Mouse (Mus musculus): ENCODE results near the gene Camp. TPM values are rescaled to one million over a fixed set of nuclear protein-coding genes. Genes with fewer than 3 reads are reported as not detected.

Gene Camp
- 1.0 and 1.2 TPM in 2 replicates for polyA plus RNA-seq (2015; fragmentation: Nextera tagmentation; extraction: Ambion mirVana)

- peak; percentile 74 for ATAC-seq (ENCODE audit: borderline replicate concordance, extremely low read depth, low FRiP score, low TSS enrichment)
- H3K27ac ChIP-seq: no peak within 1 kb of the TSS
Measured at GRCm38 (mm10) chr9:109849312-109849758, at the start of gene Camp. TSS of gene Camp (minus strand) at chr9:109849617.

GRCm38 (mm10) chr9:109898027-109898426, 48.6 kb upstream of the Camp start:
- Histone ChIP-seq H3K9me3 (no peaks in the 10 kb centered on the region), H3K36me3 (peaks cover 12% of the 10 kb centered on the region), H3K4me1 (peaks cover 18% of the 10 kb centered on the region), H3K27ac (no peak overlapping the region), H3K27me3 (no peaks in the 10 kb centered on the region), H3K4me2 (no peak overlapping the region), H3K9ac (no peak overlapping the region), H3K4me3 (no peak overlapping the region)
- ATAC-seq (ENCODE audit: borderline replicate concordance, extremely low read depth, low FRiP score, low TSS enrichment): no peak
- 14% methylated on average over 2 of the region's 2 CpGs for WGBS

More at GRCm38 (mm10) chr9:109849312-109849758, at the start of gene Camp:
- H3K36me3 ChIP-seq: no peaks in the 10 kb centered on the region
- no peaks in the 10 kb centered on the region for H3K9me3 ChIP-seq
- H3K4me3 ChIP-seq: no peak within 1 kb of the TSS
- H3K4me1 ChIP-seq: 0 out of 2 replicates have a peak, but pooled peaks cover 9% of the 10 kb centered on the region
- H3K9ac ChIP-seq: no peak within 1 kb of the TSS
- no peak within 1 kb of the TSS for H3K4me2 ChIP-seq
- no peaks in the 10 kb centered on the region for H3K27me3 ChIP-seq
- 26% methylated on average over 6 of the region's 6 CpGs for WGBS

GRCm38 (mm10) chr9:109896253-109897150, 47.1 kb upstream of the Camp start:
- Histone ChIP-seq H3K4me1 (peaks cover 18% of the 10 kb centered on the region), H3K36me3 (peaks cover 27% of the 10 kb centered on the region), H3K27ac (no peak overlapping the region), H3K4me2 (no peak overlapping the region), H3K27me3 (no peaks in the 10 kb centered on the region), H3K9ac (no peak overlapping the region), H3K4me3 (no peak overlapping the region), H3K9me3 (no peaks in the 10 kb centered on the region)
- ATAC-seq (ENCODE audit: borderline replicate concordance, extremely low read depth, low FRiP score, low TSS enrichment): no peak
- 76% methylated on average over 8 of the region's 8 CpGs for WGBS

GRCm38 (mm10) chr9:109895593-109895992, 46.2 kb upstream of the Camp start:
- ATAC-seq (ENCODE audit: borderline replicate concordance, extremely low read depth, low FRiP score, low TSS enrichment): no peak
- Histone ChIP-seq H3K4me2 (no peak overlapping the region), H3K36me3 (peaks cover 36% of the 10 kb centered on the region), H3K27me3 (no peaks in the 10 kb centered on the region), H3K9me3 (no peaks in the 10 kb centered on the region), H3K9ac (no peak overlapping the region), H3K4me1 (peaks cover 18% of the 10 kb centered on the region), H3K4me3 (no peak overlapping the region), H3K27ac (no peak overlapping the region)
- 63% methylated on average over 6 of the region's 6 CpGs for WGBS

- Histone ChIP-seq H3K4me3 (no peak overlapping the region), H3K4me2 (no peak overlapping the region), H3K27ac (peak overlapping the region; percentile 61), H3K36me3 (peaks cover 46% of the 10 kb centered on the region), H3K9ac (no peak overlapping the region), H3K4me1 (peaks cover 15% of the 10 kb centered on the region), H3K27me3 (no peaks in the 10 kb centered on the region), H3K9me3 (no peaks in the 10 kb centered on the region)
- WGBS: 21% methylated on average over 6 of the region's 6 CpGs
- ATAC-seq (ENCODE audit: borderline replicate concordance, extremely low read depth, low FRiP score, low TSS enrichment): peak; percentile 74
Measured at GRCm38 (mm10) chr9:109894413-109895090, 45.1 kb upstream of the Camp start.

- H3K4me3 ChIP-seq: no peak overlapping the region
- ATAC-seq (ENCODE audit: borderline replicate concordance, extremely low read depth, low FRiP score, low TSS enrichment): no peak
- H3K36me3 ChIP-seq: peaks cover 64% of the 10 kb centered on the region
- no peaks in the 10 kb centered on the region for H3K27me3 ChIP-seq
- no peak overlapping the region for H3K27ac ChIP-seq
- peaks cover 6% of the 10 kb centered on the region for H3K4me1 ChIP-seq
- H3K4me2 ChIP-seq: no peak overlapping the region
- no peaks in the 10 kb centered on the region for H3K9me3 ChIP-seq
- no peak overlapping the region for H3K9ac ChIP-seq
- 59% methylated on average over 5 of the region's 5 CpGs for WGBS
Measured at GRCm38 (mm10) chr9:109892651-109893250, 43.3 kb upstream of the Camp start.

- 83% methylated on average over 8 of the region's 8 CpGs for WGBS
- Histone ChIP-seq H3K27me3 (no peaks in the 10 kb centered on the region), H3K36me3 (peaks cover 77% of the 10 kb centered on the region)
Measured at GRCm38 (mm10) chr9:109891501-109891900, 42.1 kb upstream of the Camp start.

GRCm38 (mm10) chr9:109887321-109887720, 37.9 kb upstream of the Camp start:
- Histone ChIP-seq H3K4me2 (no peak overlapping the region), H3K9ac (no peak overlapping the region), H3K4me1 (no peaks in the 10 kb centered on the region), H3K27ac (no peak overlapping the region), H3K36me3 (peaks cover 99% of the 10 kb centered on the region), H3K27me3 (no peaks in the 10 kb centered on the region), H3K4me3 (no peak overlapping the region), H3K9me3 (no peaks in the 10 kb centered on the region)
- ATAC-seq (ENCODE audit: borderline replicate concordance, extremely low read depth, low FRiP score, low TSS enrichment): no peak
- WGBS: 88% methylated on average over 5 of the region's 5 CpGs

More at GRCm38 (mm10) chr9:109891501-109891900, 42.1 kb upstream of the Camp start:
- peaks cover 6% of the 10 kb centered on the region for H3K4me1 ChIP-seq
- no peaks in the 10 kb centered on the region for H3K9me3 ChIP-seq
- H3K9ac ChIP-seq: no peak overlapping the region
- no peak overlapping the region for H3K4me3 ChIP-seq
- H3K27ac ChIP-seq: no peak overlapping the region
- H3K4me2 ChIP-seq: no peak overlapping the region
- no peak for ATAC-seq (ENCODE audit: borderline replicate concordance, extremely low read depth, low FRiP score, low TSS enrichment)

GRCm38 (mm10) chr9:109886259-109886658, 36.8 kb upstream of the Camp start:
- H3K9me3 ChIP-seq: no peaks in the 10 kb centered on the region
- peaks cover 99% of the 10 kb centered on the region for H3K36me3 ChIP-seq
- H3K27ac ChIP-seq: no peak overlapping the region
- no peaks in the 10 kb centered on the region for H3K4me1 ChIP-seq
- H3K4me3 ChIP-seq: no peak overlapping the region
- H3K4me2 ChIP-seq: no peak overlapping the region
- no peak overlapping the region for H3K9ac ChIP-seq
- WGBS: 63% methylated on average over 4 of the region's 4 CpGs
- no peak for ATAC-seq (ENCODE audit: borderline replicate concordance, extremely low read depth, low FRiP score, low TSS enrichment)
- H3K27me3 ChIP-seq: no peaks in the 10 kb centered on the region

GRCm38 (mm10) chr9:109879305-109879704, 29.9 kb upstream of the Camp start:
- H3K36me3 ChIP-seq: peaks cover 66% of the 10 kb centered on the region
- H3K9me3 ChIP-seq: no peaks in the 10 kb centered on the region
- H3K27ac ChIP-seq: no peak overlapping the region
- H3K4me2 ChIP-seq: no peak overlapping the region
- H3K4me3 ChIP-seq: no peak overlapping the region
- H3K9ac ChIP-seq: no peak overlapping the region
- WGBS: 97% methylated on average over 1 of the region's 1 CpGs
- H3K27me3 ChIP-seq: no peaks in the 10 kb centered on the region
- H3K4me1 ChIP-seq: peaks cover 10% of the 10 kb centered on the region
- no peak for ATAC-seq (ENCODE audit: borderline replicate concordance, extremely low read depth, low FRiP score, low TSS enrichment)

- H3K4me2 ChIP-seq: peak overlapping the region; percentile 60
- H3K36me3 ChIP-seq: peaks cover 50% of the 10 kb centered on the region
- no peaks in the 10 kb centered on the region for H3K27me3 ChIP-seq
- no peaks in the 10 kb centered on the region for H3K9me3 ChIP-seq
- H3K4me1 ChIP-seq: peaks cover 10% of the 10 kb centered on the region
- 60% methylated on average over 5 of the region's 5 CpGs for WGBS
- no peak for ATAC-seq (ENCODE audit: borderline replicate concordance, extremely low read depth, low FRiP score, low TSS enrichment)
- H3K9ac ChIP-seq: no peak overlapping the region
- no peak overlapping the region for H3K27ac ChIP-seq
- peak overlapping the region; percentile 63 for H3K4me3 ChIP-seq
Measured at GRCm38 (mm10) chr9:109877666-109878065, 28.2 kb upstream of the Camp start.

All from lung, embryonic 15.5 days (tissue).